Mouse (Mus musculus) ES-Bruce4 (cell line): ENCODE measurements at regions not wholly inside any gene's neighbourhood (a gene's known extent, or its start where the extent isn't known, plus 50 kb on each side); places are given as distances from the start of the nearest gene placed in this dataset.

Experiments used
- CTCF ChIP-seq: IDR thresholded peaks from one replicate; pipeline ENCODE4 v1.8.1; 2011; ENCODE audit warnings: low read depth, low read length
- EP300 ChIP-seq: IDR thresholded peaks from 2 replicates; pipeline ENCODE4 v1.6.1; 2011; ENCODE audit warnings: low read depth, low read length; ENCODE audit not compliant: insufficient read depth
- POLR2A ChIP-seq: IDR thresholded peaks from one replicate; pipeline ENCODE4 v1.8.1; 2011; ENCODE audit warnings: low read length; ENCODE audit not compliant: insufficient read depth

DNA sequence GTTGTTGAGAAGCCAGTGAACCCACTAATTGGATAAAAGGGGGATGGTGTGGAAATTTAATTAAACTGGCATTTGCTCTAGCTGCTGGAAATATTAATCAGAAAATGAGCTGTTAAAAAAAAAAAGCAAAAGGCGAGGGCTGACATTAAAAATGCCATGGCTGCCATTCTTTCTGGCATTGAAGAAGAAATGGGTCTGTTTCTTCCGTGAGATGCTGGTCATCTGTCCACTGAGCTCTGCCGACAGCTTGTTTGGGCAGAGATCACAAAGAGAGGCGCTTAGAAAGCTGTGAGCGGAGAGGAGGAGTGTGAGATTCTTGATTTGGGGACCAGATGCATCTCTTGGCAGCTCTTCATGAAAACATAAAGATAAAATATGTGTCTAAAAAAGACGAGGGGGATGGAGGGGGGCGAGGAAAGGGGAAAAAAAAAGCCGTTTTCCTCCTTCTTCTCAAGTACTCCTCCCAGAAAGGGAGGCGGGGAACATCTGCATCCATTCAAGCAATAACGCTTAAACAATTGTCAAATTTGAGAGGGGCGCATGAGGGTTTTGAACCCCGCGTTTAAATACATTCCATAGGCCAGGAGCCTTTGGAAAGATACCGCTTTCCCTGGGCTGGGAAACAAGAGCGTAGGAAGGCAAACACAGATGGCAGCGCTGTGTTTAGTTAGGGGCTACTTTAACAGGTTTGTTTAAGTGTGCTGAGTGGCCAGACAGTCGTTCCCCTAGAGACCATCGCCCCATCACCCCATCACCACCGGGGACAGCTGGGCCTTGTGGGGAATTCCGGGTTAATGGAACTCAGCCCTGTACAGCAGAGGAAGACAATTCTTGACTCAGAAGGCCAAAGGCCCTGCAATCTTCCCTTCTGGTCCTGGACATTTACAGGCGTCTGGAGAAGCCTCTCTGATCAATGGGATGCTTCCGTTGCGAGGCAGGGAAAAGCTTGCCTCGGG lies 109.2 kb upstream of the Slit3 start:
- TF ChIP-seq POLR2A (no peak), CTCF (no peak), EP300 (no peak)
